Mouse (Mus musculus) B cell, adult 62 days (primary cell): ENCODE measurements around the gene Kif21a. TPM values are rescaled to one million over a fixed set of nuclear protein-coding genes. Genes with fewer than 3 reads are reported as not detected.

Experiments used
- total RNA-seq: library from RNA; stranded (reverse); gene quantifications from 4 replicates; pipeline ENCODE4 v1.2.4, GENCODE M21; 2023

Kif21a gene
- not detected in 4 replicates for total RNA-seq

DNA sequence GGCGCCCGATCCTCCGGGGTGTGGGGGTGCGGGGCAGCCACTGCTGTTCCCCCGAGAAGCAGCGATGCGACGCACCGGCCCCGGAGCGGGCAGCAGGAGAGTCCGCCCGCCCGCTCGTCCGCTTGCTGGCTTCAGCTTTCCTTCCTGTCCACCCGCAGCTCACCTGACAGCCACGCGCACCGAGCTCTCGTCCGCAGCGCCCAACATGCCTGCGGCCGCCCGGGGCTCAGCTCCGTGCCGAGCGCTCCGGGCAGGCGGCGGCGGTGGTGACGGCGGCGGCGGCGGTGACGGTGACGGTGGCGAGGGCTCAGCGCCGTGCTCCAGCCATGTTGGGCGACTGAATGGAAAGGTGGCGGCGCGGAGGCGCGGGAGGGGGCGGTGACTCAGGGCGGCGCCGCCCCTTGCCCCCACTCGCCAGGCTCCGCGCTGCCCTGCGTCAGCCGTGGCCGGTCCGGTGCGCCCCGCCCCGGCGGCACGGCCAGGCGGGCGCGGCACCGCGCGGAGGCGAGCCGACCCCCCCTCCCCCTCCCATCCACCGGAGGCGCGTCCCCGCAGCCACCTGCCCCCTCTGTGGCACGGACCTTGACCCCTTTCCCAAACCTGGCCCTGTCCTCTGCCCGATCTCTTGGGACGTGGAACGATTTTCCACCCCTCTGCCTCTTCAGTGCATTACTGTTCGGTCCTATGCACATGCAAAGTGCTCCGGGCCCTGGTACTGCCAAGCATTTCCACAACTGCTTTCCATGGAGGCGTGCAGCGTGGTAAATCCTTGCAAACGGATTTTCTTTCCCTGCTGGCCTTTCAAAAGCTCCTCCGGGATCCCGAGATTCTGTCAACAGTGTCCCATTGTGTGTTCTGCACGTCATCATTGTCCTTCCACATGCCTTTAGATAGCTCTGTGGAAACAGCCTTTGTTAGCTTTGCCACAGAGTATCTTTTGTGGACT lies at the start of gene Kif21a:
TSS of gene Kif21a (minus strand) at position 453 of the 946 bp plus-strand sequence.

Other genes with a start within 250 kb of the Kif21a start
- gene Abcd2, start 141.9 kb upstream of the Kif21a start, total RNA-seq, result 0.12 to 0.16 TPM in 2 of 4 replicates, not detected in the others
- gene CN725425, start 149.5 kb upstream of the Kif21a start, total RNA-seq, result not detected in 4 replicates